Mouse (Mus musculus): ENCODE data around the gene Ghitm. TPM values are rescaled to one million over a fixed set of nuclear protein-coding genes. Genes with fewer than 3 reads are reported as not detected.
A peak's percentile ranks its signal among the peaks of the same experiment; 100 is the strongest.

Ghitm gene
- total and polyA plus RNA-seq, 2 experiments from 2014 or later = 86.5 to 237 TPM

GRCm38 (mm10) chr14:37127652-37128051 is 7.4 kb downstream of the Ghitm start:
- H3K36me3 ChIP-seq (ENCODE audit: insufficient read depth, low read length) = peaks cover 57% of the 10 kb centered on the region
- DNase-seq (ENCODE audit: low spot score) (peak; percentile 84), ATAC-seq (no peak)
- H3K9ac ChIP-seq (replicated peaks; ENCODE audit: low read length) = no peak overlapping the region
- no peaks in the 10 kb centered on the region for H3K27me3 ChIP-seq (ENCODE audit: insufficient read depth, low read length)
- peak; percentile 75 for TF ChIP-seq CTCF (IDR thresholded peaks at IDR 0.05; ENCODE audit: low read depth)
- H3K27ac ChIP-seq = no peak overlapping the region
- no peaks in the 10 kb centered on the region for H3K9me3 ChIP-seq (ENCODE audit: low read length)
- H3K4me3 ChIP-seq (ENCODE audit: low read length) = no peak overlapping the region
- no peaks in the 10 kb centered on the region for H3K4me1 ChIP-seq (ENCODE audit: insufficient read depth, low read length)
- 43% methylated on average over 4 of the region's 4 CpGs for WGBS
- no peak overlapping the region for H3K4me2 ChIP-seq (ENCODE audit: low read depth, low read length)

DNA sequence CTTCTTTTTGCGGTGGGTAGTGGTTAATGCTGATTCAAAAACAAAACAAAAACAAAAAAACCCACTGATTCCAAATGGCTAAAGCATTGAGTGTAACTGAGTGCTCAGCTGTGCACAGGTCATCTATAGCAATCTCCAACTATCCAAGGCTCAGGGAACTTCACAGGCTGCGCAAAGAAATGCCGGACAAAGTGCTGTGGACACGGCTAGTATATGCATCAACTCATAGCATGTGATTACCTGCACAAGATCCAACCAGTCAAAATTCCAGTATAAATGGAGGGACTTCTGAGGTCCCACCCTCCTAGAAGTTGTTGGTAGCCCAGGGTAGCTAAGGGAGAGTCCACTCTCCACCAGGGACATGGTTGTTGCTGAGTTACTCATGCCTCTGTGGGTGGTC is 15.8 kb downstream of the Ghitm start:
- no peak for TF ChIP-seq CTCF (IDR thresholded peaks at IDR 0.05; ENCODE audit: low read depth)
- no peak for DNase-seq (ENCODE audit: low spot score)
- peaks cover 15% of the 10 kb centered on the region; the same call in 1 of the 2 replicates for H3K36me3 ChIP-seq (ENCODE audit: insufficient read depth, low read length)
- H3K27ac ChIP-seq = no peak overlapping the region
- ATAC-seq = no peak
- no peak overlapping the region for H3K4me2 ChIP-seq (ENCODE audit: low read depth, low read length)
- H3K9me3 ChIP-seq (ENCODE audit: low read length) = no peaks in the 10 kb centered on the region
- no peak overlapping the region for H3K4me3 ChIP-seq (ENCODE audit: low read length)
- H3K9ac ChIP-seq (replicated peaks; ENCODE audit: low read length) = no peak overlapping the region
- no peaks in the 10 kb centered on the region for H3K27me3 ChIP-seq (ENCODE audit: insufficient read depth, low read length)
- WGBS = 95% methylated on average over 4 of the region's 4 CpGs
- H3K4me1 ChIP-seq (ENCODE audit: insufficient read depth, low read length) = no peaks in the 10 kb centered on the region

- Histone ChIP-seq H3K4me3 (ENCODE audit: low read length) (no peak within 1 kb of the TSS), H3K27ac (no peak within 1 kb of the TSS), H3K9me3 (ENCODE audit: low read length) (no peaks in the 10 kb centered on the region), H3K27me3 (ENCODE audit: insufficient read depth, low read length) (no peaks in the 10 kb centered on the region), H3K9ac (replicated peaks; ENCODE audit: low read length) (no peak within 1 kb of the TSS), H3K36me3 (ENCODE audit: insufficient read depth, low read length) (no peaks in the 10 kb centered on the region), H3K4me2 (ENCODE audit: low read depth, low read length) (no peak within 1 kb of the TSS), H3K4me1 (ENCODE audit: insufficient read depth, low read length) (no peaks in the 10 kb centered on the region)
- 64% methylated on average over 3 of the region's 3 CpGs for WGBS
- no peak for ATAC-seq
- no peak for DNase-seq (ENCODE audit: low spot score)
- TF ChIP-seq CTCF (IDR thresholded peaks at IDR 0.05; ENCODE audit: low read depth) = no peak
Observed at GRCm38 (mm10) chr14:37113922-37114321, 21.1 kb downstream of the Ghitm start, which contains the start of gene 2610528A11Rik. TSS of gene 2610528A11Rik (minus strand) at chr14:37114022.

DNA sequence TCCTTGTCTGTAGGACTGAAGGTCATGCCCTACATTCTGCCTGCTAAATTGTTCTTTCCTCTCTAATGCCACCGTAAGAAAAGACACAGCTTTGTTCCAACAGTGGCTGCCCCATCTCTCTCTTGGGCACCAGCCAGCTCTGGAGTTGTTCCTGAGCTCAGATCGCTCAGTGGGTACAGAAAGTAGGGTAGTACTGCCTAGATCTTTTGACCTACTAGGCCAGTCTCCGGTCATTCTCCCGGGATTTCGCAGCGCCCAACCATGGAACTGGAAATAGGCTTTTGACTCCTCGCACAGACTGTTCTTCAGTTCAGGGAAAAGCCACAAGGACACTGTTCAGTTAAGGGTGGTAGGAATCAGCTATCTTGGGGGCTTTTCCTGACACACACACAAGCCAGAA is 22.1 kb downstream of the Ghitm start:
- Histone ChIP-seq H3K9ac (replicated peaks; ENCODE audit: low read length) (no peak overlapping the region), H3K4me3 (ENCODE audit: low read length) (no peak overlapping the region), H3K36me3 (ENCODE audit: insufficient read depth, low read length) (no peaks in the 10 kb centered on the region), H3K27ac (no peak overlapping the region), H3K27me3 (ENCODE audit: insufficient read depth, low read length) (no peaks in the 10 kb centered on the region), H3K9me3 (ENCODE audit: low read length) (no peaks in the 10 kb centered on the region), H3K4me2 (ENCODE audit: low read depth, low read length) (no peak overlapping the region), H3K4me1 (ENCODE audit: insufficient read depth, low read length) (no peaks in the 10 kb centered on the region)
- ATAC-seq = no peak
- no peak for DNase-seq (ENCODE audit: low spot score)
- WGBS = 84% methylated on average over 7 of the region's 7 CpGs
- no peak for TF ChIP-seq CTCF (IDR thresholded peaks at IDR 0.05; ENCODE audit: low read depth)

DNA sequence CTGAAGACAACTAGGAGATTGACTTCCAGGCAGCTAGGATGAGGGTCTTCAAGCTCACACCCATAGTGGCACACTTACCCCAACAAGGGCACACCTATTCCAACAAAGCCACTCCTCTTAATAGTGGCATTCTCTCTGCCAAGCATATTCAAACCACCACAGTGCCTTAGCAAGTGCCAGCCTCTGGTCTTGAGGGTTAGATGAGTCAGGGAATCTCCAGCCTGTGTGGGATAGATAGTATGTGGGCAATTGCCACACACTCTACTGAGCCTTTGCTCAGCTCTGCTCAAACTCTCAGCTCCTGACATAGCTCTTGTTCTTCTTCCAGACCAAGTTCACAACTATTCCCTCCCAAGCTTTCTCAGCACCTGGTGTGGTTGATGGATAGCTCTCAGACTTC is 23.7 kb downstream of the Ghitm start:
- Histone ChIP-seq H3K9ac (replicated peaks; ENCODE audit: low read length) (no peak overlapping the region), H3K9me3 (ENCODE audit: low read length) (no peaks in the 10 kb centered on the region), H3K4me3 (ENCODE audit: low read length) (no peak overlapping the region), H3K27me3 (ENCODE audit: insufficient read depth, low read length) (no peaks in the 10 kb centered on the region), H3K27ac (no peak overlapping the region), H3K4me1 (ENCODE audit: insufficient read depth, low read length) (no peaks in the 10 kb centered on the region), H3K4me2 (ENCODE audit: low read depth, low read length) (no peak overlapping the region), H3K36me3 (ENCODE audit: insufficient read depth, low read length) (no peaks in the 10 kb centered on the region)
- no peak for TF ChIP-seq CTCF (IDR thresholded peaks at IDR 0.05; ENCODE audit: low read depth)
- no peak for ATAC-seq
- no peak for DNase-seq (ENCODE audit: low spot score)

GRCm38 (mm10) chr14:37110456-37110855 is 24.6 kb downstream of the Ghitm start:
- Histone ChIP-seq H3K36me3 (ENCODE audit: insufficient read depth, low read length) (no peaks in the 10 kb centered on the region), H3K9me3 (ENCODE audit: low read length) (no peaks in the 10 kb centered on the region), H3K27ac (no peak overlapping the region), H3K9ac (replicated peaks; ENCODE audit: low read length) (no peak overlapping the region), H3K4me1 (ENCODE audit: insufficient read depth, low read length) (no peaks in the 10 kb centered on the region), H3K4me2 (ENCODE audit: low read depth, low read length) (no peak overlapping the region), H3K4me3 (ENCODE audit: low read length) (no peak overlapping the region), H3K27me3 (ENCODE audit: insufficient read depth, low read length) (no peaks in the 10 kb centered on the region)
- DNase-seq (ENCODE audit: low spot score) = peak; percentile 54
- 67% methylated on average over 2 of the region's 2 CpGs for WGBS
- no peak for TF ChIP-seq CTCF (IDR thresholded peaks at IDR 0.05; ENCODE audit: low read depth)
- ATAC-seq = no peak; the same call in 1 of the 2 replicates

DNA sequence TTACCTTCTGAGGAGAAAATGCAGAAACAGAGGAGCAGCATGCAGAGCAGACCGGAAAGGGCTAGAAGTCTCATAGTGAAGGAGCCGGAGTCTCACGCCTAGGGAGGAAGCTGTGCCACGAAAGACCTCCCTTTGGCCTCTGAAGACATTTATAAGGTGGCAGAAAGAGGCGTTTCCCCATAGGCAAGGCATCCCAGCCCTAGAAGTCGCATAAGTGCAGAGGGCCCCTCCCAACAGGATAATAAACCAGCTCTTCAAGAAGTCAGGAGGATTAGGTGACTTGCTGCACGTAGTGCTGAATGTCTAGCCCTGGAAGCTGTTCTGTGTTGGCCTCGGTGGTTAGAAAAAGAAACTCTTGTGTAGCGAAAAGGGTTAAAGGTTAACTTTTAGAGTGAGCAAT is 25.1 kb downstream of the Ghitm start:
- Histone ChIP-seq H3K4me1 (ENCODE audit: insufficient read depth, low read length) (no peaks in the 10 kb centered on the region), H3K4me3 (ENCODE audit: low read length) (no peak overlapping the region), H3K27ac (no peak overlapping the region), H3K9ac (replicated peaks; ENCODE audit: low read length) (no peak overlapping the region), H3K36me3 (ENCODE audit: insufficient read depth, low read length) (no peaks in the 10 kb centered on the region), H3K4me2 (ENCODE audit: low read depth, low read length) (no peak overlapping the region), H3K27me3 (ENCODE audit: insufficient read depth, low read length) (no peaks in the 10 kb centered on the region), H3K9me3 (ENCODE audit: low read length) (no peaks in the 10 kb centered on the region)
- WGBS = 71% methylated on average over 9 of the region's 9 CpGs
- no peak for ATAC-seq
- no peak for DNase-seq (ENCODE audit: low spot score)
- no peak for TF ChIP-seq CTCF (IDR thresholded peaks at IDR 0.05; ENCODE audit: low read depth)

All from hindbrain, postnatal 0 days (tissue).